Comparison of ENCODE assay signal across 8 mouse cellular contexts in the genomic region with DNA sequence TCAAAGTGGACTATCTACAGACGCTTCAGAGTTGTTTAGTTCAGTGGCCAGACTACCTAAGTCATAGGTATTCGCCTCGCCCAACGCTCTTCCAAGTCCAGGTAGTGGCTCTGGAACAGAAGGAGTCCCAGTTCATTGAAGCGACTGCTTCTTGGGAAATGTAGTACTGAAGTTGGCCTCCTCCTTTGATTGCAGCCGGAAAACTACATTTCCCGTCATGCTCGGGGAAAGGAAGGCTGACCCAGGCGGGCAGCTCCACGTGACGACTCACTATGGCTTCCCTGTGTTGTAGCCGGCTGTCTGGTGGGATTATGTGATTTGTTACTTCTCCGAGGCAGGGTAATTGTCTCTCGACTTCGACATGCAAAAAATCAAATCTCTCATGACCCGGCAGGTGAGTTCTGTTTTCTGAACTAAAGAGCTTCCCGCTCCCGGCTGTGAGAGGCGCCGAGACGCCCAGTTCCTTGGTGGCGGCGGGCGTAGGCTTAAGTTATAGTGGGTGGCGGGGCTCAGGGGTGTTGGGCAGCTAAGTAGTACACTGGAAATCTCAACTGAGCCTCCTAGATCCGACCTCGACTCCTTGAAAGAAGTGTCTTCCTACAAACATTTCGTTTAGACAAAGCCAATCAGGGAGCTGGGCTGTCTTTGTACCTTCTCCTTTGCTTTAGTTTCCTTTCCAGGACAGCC. TPM values are rescaled to one million over a fixed set of nuclear protein-coding genes. Genes with fewer than 3 reads are reported as not detected.
A peak's percentile ranks its signal among the peaks of the same experiment; 100 is the strongest.
DNase-seq lines count a peak whose midpoint lies in the region; ATAC-seq lines count a peak whose summit lies in the region.

A gene (minus strand): TSS at position 137 of the 687 bp plus-strand sequence.
A gene (plus strand): TSS at position 221 of the 687 bp plus-strand sequence.

- peak; percentile 96 for DNase-seq in R1 (ENCODE audit: low read depth, low spot score)
- DNase-seq in cerebellum, postnatal 25 days: peak; percentile 86 to 92
- DNase-seq in frontal cortex, postnatal 25 days (ENCODE audit: low spot score in 2 of 2): peak; percentile 67 to 81
- peak; percentile 91 for DNase-seq in hindbrain, embryonic 14.5 days (ENCODE audit: low spot score)
- peak; percentile 86 to 88 for DNase-seq in layer of hippocampus, postnatal 36 days
- DNase-seq in lung, postnatal 36 days: peak; percentile 97
- DNase-seq in retina, postnatal 1 day: peak; percentile 97
- peak; percentile 63 to 86 for DNase-seq in urinary bladder, adult 18-20 months (ENCODE audit: low spot score in 2 of 2)

- H3K27me3 ChIP-seq in hindbrain, embryonic 14.5 days (ENCODE audit: control insufficient read depth, insufficient read depth, low read length): no peaks in the 10 kb centered on the region

- H3K9me3 ChIP-seq in hindbrain, embryonic 14.5 days (ENCODE audit: control insufficient read depth, low read length): no peaks in the 10 kb centered on the region

- no peaks in the 10 kb centered on the region for H3K36me3 ChIP-seq in hindbrain, embryonic 14.5 days (replicated peaks; ENCODE audit: control insufficient read depth, insufficient read depth)

- peak within 1 kb of the TSS; percentile 90 for H3K4me2 ChIP-seq in hindbrain, embryonic 14.5 days (replicated peaks)

- peak; percentile 99 for ATAC-seq in hindbrain, embryonic 14.5 days (ENCODE audit: low FRiP score)

- H3K9ac ChIP-seq in hindbrain, embryonic 14.5 days: peak within 1 kb of the TSS; percentile 64

- peaks cover 13% of the 10 kb centered on the region; the same call in 1 of the 2 replicates for H3K4me1 ChIP-seq in hindbrain, embryonic 14.5 days (replicated peaks; ENCODE audit: control insufficient read depth, insufficient read depth, low read length)

- no peak within 1 kb of the TSS for H3K27ac ChIP-seq in hindbrain, embryonic 14.5 days

- peak within 1 kb of the TSS; percentile 71 for H3K4me3 ChIP-seq in hindbrain, embryonic 14.5 days (replicated peaks; ENCODE audit: low read length)

- 1% methylated on average over 28 of the region's 28 CpGs for WGBS in hindbrain, embryonic 14.5 days

RNA-seq across cellular contexts. Expression of the first gene that starts in this region (rescaled TPM):
- 1.4 and 2.2 TPM in 2 replicates for polyA plus RNA-seq in hindbrain, embryonic 14.5 days (2014; fragmentation: Nextera tagmentation; extraction: Ambion mirVana)
- total RNA-seq in layer of hippocampus, postnatal 36 days (2021): under 1 TPM; 0.32 to 0.63 TPM

RNA-seq across cellular contexts. Expression of the second gene that starts in this region (rescaled TPM):
- 55.8 and 60.8 TPM in 2 replicates for polyA plus RNA-seq in hindbrain, embryonic 14.5 days (2014; fragmentation: Nextera tagmentation; extraction: Ambion mirVana)
- total RNA-seq in layer of hippocampus, postnatal 36 days (2021): 10 to 100 TPM; 51.9 to 53.0 TPM
